Mouse (Mus musculus): ENCODE measurements at regions not wholly inside any gene's neighbourhood (a gene's known extent, or its start where the extent isn't known, plus 50 kb on each side); places are given as distances from the start of the nearest gene placed in this dataset.

DNA sequence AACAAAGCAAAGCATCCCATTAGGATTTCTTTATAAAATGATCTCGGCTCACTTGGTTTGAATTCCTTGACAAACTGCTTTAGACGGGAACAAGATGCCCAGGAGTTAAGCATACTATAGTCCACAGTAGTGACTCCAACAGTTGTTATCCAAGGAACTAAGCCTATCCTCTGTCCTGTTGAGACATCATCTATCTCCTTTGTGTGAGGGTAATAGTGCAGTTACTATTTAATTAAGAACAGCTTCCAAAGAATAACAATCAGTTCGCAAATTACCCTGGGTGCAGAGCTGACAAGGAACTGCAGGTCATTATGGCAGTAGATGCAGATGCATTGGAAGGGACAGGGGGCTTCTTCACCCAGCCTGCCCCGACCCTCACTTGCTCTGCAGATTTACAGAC lies 115.7 kb upstream of the Slc24a5 start:
- no peak overlapping the region for H3K4me3 ChIP-seq (ENCODE audit: control insufficient read depth in 1 of 2, insufficient read depth in 1 of 2, low read depth in 1 of 2, low read length in 2 of 2)
- H3K9ac ChIP-seq (ENCODE audit: low read length) = no peak overlapping the region
- ATAC-seq (ENCODE audit: insufficient number of reproducible peaks, insufficient read depth, low FRiP score, low read depth) = no peak
- H3K27ac ChIP-seq (replicated peaks in 1 of 2; ENCODE audit: control insufficient read depth in 1 of 2, insufficient read depth in 1 of 2, low read depth in 2 of 2, low read length in 2 of 2) = no peak overlapping the region
- H3K4me1 ChIP-seq (ENCODE audit: control insufficient read depth in 2 of 2, insufficient read depth in 2 of 2, low read length in 2 of 2) = no peaks in the 10 kb centered on the region
- H3K9me3 ChIP-seq (ENCODE audit: control insufficient read depth, low read length) = no peaks in the 10 kb centered on the region
- H3K4me2 ChIP-seq (ENCODE audit: low read length) = no peak overlapping the region
- WGBS = 70% methylated on average over 4 of the region's 4 CpGs
- no peaks in the 10 kb centered on the region for H3K27me3 ChIP-seq (ENCODE audit: control insufficient read depth, insufficient read depth, low read length)
- no peaks in the 10 kb centered on the region for H3K36me3 ChIP-seq (ENCODE audit: control insufficient read depth, insufficient read depth, low read length)

DNA sequence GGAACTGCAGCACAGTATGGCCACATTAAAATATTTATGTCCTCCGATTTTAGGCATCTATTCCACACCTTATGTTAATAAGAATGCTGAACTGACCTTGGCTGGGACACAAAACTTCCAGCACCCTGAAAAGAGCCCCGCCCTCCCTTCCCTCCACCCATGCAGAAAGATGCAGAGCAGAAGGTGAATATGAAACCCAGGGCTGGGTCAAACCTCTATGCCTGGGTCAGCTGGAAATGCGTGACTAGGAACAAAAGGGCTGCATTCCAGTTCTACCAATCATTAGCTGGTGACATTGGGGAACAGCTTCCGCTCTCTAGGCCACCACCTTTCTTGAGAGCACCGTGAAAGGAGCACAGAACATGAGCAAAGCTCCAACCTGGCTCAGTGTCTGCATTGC lies 114.9 kb upstream of the Slc24a5 start:
- Histone ChIP-seq H3K4me2 (ENCODE audit: low read length) (no peak overlapping the region), H3K27ac (replicated peaks in 1 of 2; ENCODE audit: control insufficient read depth in 1 of 2, insufficient read depth in 1 of 2, low read depth in 2 of 2, low read length in 2 of 2) (no peak overlapping the region), H3K9me3 (ENCODE audit: control insufficient read depth, low read length) (no peaks in the 10 kb centered on the region), H3K27me3 (ENCODE audit: control insufficient read depth, insufficient read depth, low read length) (no peaks in the 10 kb centered on the region), H3K9ac (ENCODE audit: low read length) (no peak overlapping the region), H3K4me1 (ENCODE audit: control insufficient read depth in 2 of 2, insufficient read depth in 2 of 2, low read length in 2 of 2) (no peaks in the 10 kb centered on the region), H3K4me3 (ENCODE audit: control insufficient read depth in 1 of 2, insufficient read depth in 1 of 2, low read depth in 1 of 2, low read length in 2 of 2) (no peak overlapping the region), H3K36me3 (ENCODE audit: control insufficient read depth, insufficient read depth, low read length) (no peaks in the 10 kb centered on the region)
- ATAC-seq (ENCODE audit: insufficient number of reproducible peaks, insufficient read depth, low FRiP score, low read depth) = no peak
- WGBS = 83% methylated on average over 5 of the region's 5 CpGs

DNA sequence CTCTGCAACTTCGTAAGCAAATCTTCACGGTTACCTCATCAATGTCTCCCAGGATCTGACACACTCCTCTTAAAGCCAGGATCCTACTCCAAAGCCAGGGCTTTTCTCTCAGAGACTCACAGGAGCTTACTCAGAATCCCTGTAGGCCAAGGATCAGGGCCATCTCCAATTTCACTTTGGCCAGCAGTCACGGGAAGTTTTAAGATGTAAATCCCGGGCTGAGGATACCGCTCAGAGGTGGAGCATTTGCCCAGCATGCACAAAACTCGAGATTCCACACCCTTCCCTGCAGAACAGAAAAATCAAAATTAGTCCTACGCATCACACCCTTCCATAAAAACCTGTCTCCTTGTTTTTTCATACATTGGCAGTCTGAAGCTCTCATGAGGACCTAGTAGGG lies 112.1 kb upstream of the Slc24a5 start:
- no peaks in the 10 kb centered on the region for H3K9me3 ChIP-seq (ENCODE audit: control insufficient read depth, low read length)
- H3K27ac ChIP-seq (replicated peaks in 1 of 2; ENCODE audit: control insufficient read depth in 1 of 2, insufficient read depth in 1 of 2, low read depth in 2 of 2, low read length in 2 of 2) = no peak overlapping the region
- H3K4me3 ChIP-seq (ENCODE audit: control insufficient read depth in 1 of 2, insufficient read depth in 1 of 2, low read depth in 1 of 2, low read length in 2 of 2) = no peak overlapping the region
- no peaks in the 10 kb centered on the region for H3K36me3 ChIP-seq (ENCODE audit: control insufficient read depth, insufficient read depth, low read length)
- ATAC-seq (ENCODE audit: insufficient number of reproducible peaks, insufficient read depth, low FRiP score, low read depth) = no peak
- 46% methylated on average over 7 of the region's 7 CpGs for WGBS
- no peak overlapping the region for H3K9ac ChIP-seq (ENCODE audit: low read length)
- H3K4me1 ChIP-seq (ENCODE audit: control insufficient read depth in 2 of 2, insufficient read depth in 2 of 2, low read length in 2 of 2) = peaks cover 0 to 3% of the 10 kb centered on the region in 2 experiments; a peak in 2 of 4 replicates
- no peaks in the 10 kb centered on the region for H3K27me3 ChIP-seq (ENCODE audit: control insufficient read depth, insufficient read depth, low read length)
- H3K4me2 ChIP-seq (ENCODE audit: low read length) = no peak overlapping the region

DNA sequence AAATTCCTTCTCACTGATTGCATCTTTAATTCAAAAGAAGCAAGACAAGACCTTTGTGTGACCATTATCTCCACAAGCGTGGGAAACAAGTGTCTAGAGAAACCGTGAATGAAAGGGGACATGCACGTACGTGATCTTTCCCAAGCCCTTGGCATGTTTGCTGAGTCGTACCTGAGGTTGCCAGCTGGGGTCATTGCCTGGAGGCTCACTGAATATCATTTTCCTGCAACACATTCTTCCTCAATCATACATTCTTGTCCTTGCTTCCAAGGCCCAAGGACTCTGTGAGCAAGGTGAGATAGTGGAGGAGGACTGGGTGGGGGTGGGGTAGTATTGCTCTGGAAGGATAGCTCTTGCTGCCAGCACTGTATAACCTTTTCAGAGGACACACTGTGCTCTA lies 108.5 kb upstream of the Slc24a5 start:
- Histone ChIP-seq H3K27ac (replicated peaks in 1 of 2; ENCODE audit: control insufficient read depth in 1 of 2, insufficient read depth in 1 of 2, low read depth in 2 of 2, low read length in 2 of 2) (no peak overlapping the region), H3K4me3 (ENCODE audit: control insufficient read depth in 1 of 2, insufficient read depth in 1 of 2, low read depth in 1 of 2, low read length in 2 of 2) (no peak overlapping the region), H3K4me1 (ENCODE audit: control insufficient read depth in 2 of 2, insufficient read depth in 2 of 2, low read length in 2 of 2) (peaks cover 0 to 3% of the 10 kb centered on the region in 2 experiments; a peak in 2 of 4 replicates), H3K4me2 (ENCODE audit: low read length) (no peak overlapping the region), H3K9me3 (ENCODE audit: control insufficient read depth, low read length) (no peaks in the 10 kb centered on the region), H3K36me3 (ENCODE audit: control insufficient read depth, insufficient read depth, low read length) (no peaks in the 10 kb centered on the region), H3K27me3 (ENCODE audit: control insufficient read depth, insufficient read depth, low read length) (no peaks in the 10 kb centered on the region), H3K9ac (ENCODE audit: low read length) (no peak overlapping the region)
- 77% methylated on average over 5 of the region's 5 CpGs for WGBS
- no peak for ATAC-seq (ENCODE audit: insufficient number of reproducible peaks, insufficient read depth, low FRiP score, low read depth)

DNA sequence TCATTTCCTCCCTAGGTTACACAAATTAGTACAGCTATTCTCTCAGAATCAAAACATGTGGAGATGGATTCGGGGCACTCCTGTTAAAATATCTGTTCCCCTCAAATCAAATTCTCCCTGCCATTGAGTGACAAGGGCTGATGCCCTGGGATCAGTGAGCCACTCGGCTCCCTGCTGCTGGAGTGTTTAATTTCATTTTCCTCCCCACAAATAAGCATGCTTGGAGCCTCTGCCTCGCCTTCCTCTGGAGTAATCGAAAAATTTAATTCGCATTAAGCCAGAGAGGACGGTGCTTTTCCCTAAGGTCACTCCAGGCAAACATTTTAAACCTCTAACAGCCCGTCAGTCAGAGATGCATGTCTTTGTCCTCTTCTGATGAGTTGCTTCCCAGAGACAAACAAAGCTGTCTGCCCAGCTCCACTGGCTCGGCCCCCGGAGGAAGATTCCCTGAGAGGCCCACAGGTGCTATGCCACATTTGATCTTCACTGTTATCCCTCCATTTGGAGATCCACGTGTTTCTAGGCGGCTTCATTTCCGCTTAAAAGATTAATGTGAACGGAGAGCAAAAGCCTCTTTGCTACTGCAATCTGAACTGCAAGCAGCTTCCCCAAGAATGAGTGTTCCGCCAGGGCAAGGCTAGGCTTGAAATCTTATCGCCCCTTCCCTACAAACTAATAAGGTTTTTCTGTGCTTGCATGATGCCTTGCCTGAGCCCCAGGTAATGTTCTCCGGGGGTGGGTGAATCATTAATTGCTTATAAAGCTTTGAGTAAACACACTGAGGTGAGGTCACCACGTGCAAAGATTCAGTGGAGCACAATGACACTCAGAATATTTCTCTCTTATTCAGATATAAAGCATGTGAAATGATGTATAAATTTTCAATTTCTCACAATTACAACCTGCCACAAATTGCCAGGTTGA lies 95.8 kb upstream of the Slc24a5 start:
- Histone ChIP-seq H3K9ac (ENCODE audit: low read length) (no peak overlapping the region), H3K27me3 (ENCODE audit: control insufficient read depth, insufficient read depth, low read length) (no peaks in the 10 kb centered on the region), H3K4me3 (ENCODE audit: control insufficient read depth in 1 of 2, insufficient read depth in 1 of 2, low read depth in 1 of 2, low read length in 2 of 2) (no peak overlapping the region), H3K9me3 (ENCODE audit: control insufficient read depth, low read length) (no peaks in the 10 kb centered on the region), H3K36me3 (ENCODE audit: control insufficient read depth, insufficient read depth, low read length) (no peaks in the 10 kb centered on the region), H3K4me1 (ENCODE audit: control insufficient read depth in 2 of 2, insufficient read depth in 2 of 2, low read length in 2 of 2) (peaks cover 0 to 2% of the 10 kb centered on the region in 2 experiments; a peak in 1 of 4 replicates), H3K4me2 (ENCODE audit: low read length) (no peak overlapping the region), H3K27ac (replicated peaks in 1 of 2; ENCODE audit: control insufficient read depth in 1 of 2, insufficient read depth in 1 of 2, low read depth in 2 of 2, low read length in 2 of 2) (no peak overlapping the region)
- no peak for ATAC-seq (ENCODE audit: insufficient number of reproducible peaks, insufficient read depth, low FRiP score, low read depth)
- 60% methylated on average over 17 of the region's 17 CpGs for WGBS

DNA sequence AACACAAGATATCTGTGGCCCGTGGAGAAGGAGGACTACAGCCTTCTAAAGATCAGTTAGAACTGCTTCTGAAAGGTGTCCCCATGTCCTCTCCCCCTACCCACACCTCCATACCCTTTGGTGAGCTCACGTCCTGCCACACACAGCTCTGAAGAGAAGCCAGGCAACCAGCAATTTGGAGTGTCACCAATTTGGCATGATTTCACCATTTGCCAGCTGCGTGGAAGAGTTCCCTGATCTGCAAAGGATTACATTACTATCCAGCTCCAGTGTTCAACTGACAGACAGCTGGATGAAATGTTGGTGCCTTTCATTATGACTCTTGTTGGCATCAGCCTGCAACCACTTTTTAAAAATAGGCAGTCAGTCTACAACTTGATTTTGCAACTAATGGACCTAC lies 92.8 kb upstream of the Slc24a5 start:
- Histone ChIP-seq H3K36me3 (ENCODE audit: control insufficient read depth, insufficient read depth, low read length) (no peaks in the 10 kb centered on the region), H3K9me3 (ENCODE audit: control insufficient read depth, low read length) (no peaks in the 10 kb centered on the region), H3K27ac (replicated peaks in 1 of 2; ENCODE audit: control insufficient read depth in 1 of 2, insufficient read depth in 1 of 2, low read depth in 2 of 2, low read length in 2 of 2) (no peak overlapping the region), H3K9ac (ENCODE audit: low read length) (no peak overlapping the region), H3K4me2 (ENCODE audit: low read length) (no peak overlapping the region), H3K27me3 (ENCODE audit: control insufficient read depth, insufficient read depth, low read length) (no peaks in the 10 kb centered on the region), H3K4me3 (ENCODE audit: control insufficient read depth in 1 of 2, insufficient read depth in 1 of 2, low read depth in 1 of 2, low read length in 2 of 2) (no peak overlapping the region), H3K4me1 (ENCODE audit: control insufficient read depth in 2 of 2, insufficient read depth in 2 of 2, low read length in 2 of 2) (peaks cover 0 to 2% of the 10 kb centered on the region in 2 experiments; a peak in 1 of 4 replicates)
- ATAC-seq (ENCODE audit: insufficient number of reproducible peaks, insufficient read depth, low FRiP score, low read depth) = no peak
- 54% methylated on average over 3 of the region's 3 CpGs for WGBS

DNA sequence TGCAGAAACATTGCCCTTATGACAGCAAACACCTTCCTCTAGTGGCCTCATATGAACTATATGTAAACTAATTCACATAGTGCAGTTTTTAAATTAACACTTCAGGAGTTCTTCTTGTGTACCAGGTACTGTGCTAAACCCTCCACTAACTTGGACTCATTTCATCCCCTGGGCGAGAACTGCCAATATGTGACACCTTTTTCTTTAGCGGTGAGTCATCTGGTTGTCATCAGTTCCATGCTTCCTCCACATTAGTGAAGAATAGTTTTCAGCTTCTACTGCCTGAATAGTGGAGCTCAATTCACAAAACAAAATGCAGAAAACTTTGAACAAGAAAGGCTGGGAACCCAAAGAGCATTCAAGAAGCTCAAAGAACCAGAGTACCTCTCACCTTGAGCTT lies 76.9 kb upstream of the Slc24a5 start:
- Histone ChIP-seq H3K4me1 (ENCODE audit: control insufficient read depth in 2 of 2, insufficient read depth in 2 of 2, low read length in 2 of 2) (no peaks in the 10 kb centered on the region), H3K9ac (ENCODE audit: low read length) (no peak overlapping the region), H3K9me3 (ENCODE audit: control insufficient read depth, low read length) (no peaks in the 10 kb centered on the region), H3K27me3 (ENCODE audit: control insufficient read depth, insufficient read depth, low read length) (no peaks in the 10 kb centered on the region), H3K27ac (replicated peaks in 1 of 2; ENCODE audit: control insufficient read depth in 1 of 2, insufficient read depth in 1 of 2, low read depth in 2 of 2, low read length in 2 of 2) (no peak overlapping the region), H3K36me3 (ENCODE audit: control insufficient read depth, insufficient read depth, low read length) (no peaks in the 10 kb centered on the region), H3K4me2 (ENCODE audit: low read length) (no peak overlapping the region), H3K4me3 (ENCODE audit: control insufficient read depth in 1 of 2, insufficient read depth in 1 of 2, low read depth in 1 of 2, low read length in 2 of 2) (no peak overlapping the region)
- ATAC-seq (ENCODE audit: insufficient number of reproducible peaks, insufficient read depth, low FRiP score, low read depth) = no peak
- WGBS = 72% methylated on average over 2 of the region's 2 CpGs

DNA sequence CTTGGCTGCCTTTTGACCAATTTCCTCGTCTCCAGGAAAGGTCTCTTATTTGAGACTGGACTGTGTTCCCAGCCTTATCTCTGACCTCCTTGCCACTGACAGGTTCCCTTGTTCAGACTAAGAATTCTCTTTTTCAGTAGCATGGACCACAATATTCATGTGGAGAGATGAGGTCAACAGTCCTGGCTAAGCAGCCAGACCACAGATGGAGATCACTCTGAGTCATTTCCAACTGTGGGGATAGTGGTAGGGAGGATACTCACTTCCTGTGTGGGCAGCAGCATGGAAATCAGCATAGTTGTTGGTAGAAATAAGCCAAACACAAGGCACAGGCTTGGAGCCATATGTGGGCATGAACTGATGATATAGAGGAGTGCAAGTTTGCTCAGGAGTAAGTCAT lies 52.9 kb upstream of the Slc24a5 start:
- no peak overlapping the region for H3K9ac ChIP-seq (ENCODE audit: low read length)
- 48% methylated on average over 1 of the region's 1 CpGs for WGBS

More for the DNA sequence above, 52.9 kb upstream of the Slc24a5 start:
- no peaks in the 10 kb centered on the region for H3K36me3 ChIP-seq (ENCODE audit: control insufficient read depth, insufficient read depth, low read length)
- H3K4me3 ChIP-seq (ENCODE audit: control insufficient read depth in 1 of 2, insufficient read depth in 1 of 2, low read depth in 1 of 2, low read length in 2 of 2) = no peak overlapping the region
- H3K27ac ChIP-seq (replicated peaks in 1 of 2; ENCODE audit: control insufficient read depth in 1 of 2, insufficient read depth in 1 of 2, low read depth in 2 of 2, low read length in 2 of 2) = no peak overlapping the region
- H3K9me3 ChIP-seq (ENCODE audit: control insufficient read depth, low read length) = peaks cover 4% of the 10 kb centered on the region
- H3K4me2 ChIP-seq (ENCODE audit: low read length) = no peak overlapping the region
- H3K4me1 ChIP-seq (ENCODE audit: control insufficient read depth in 2 of 2, insufficient read depth in 2 of 2, low read length in 2 of 2) = no peaks in the 10 kb centered on the region
- no peak for ATAC-seq (ENCODE audit: insufficient number of reproducible peaks, insufficient read depth, low FRiP score, low read depth)
- no peaks in the 10 kb centered on the region for H3K27me3 ChIP-seq (ENCODE audit: control insufficient read depth, insufficient read depth, low read length)

Measured in heart, embryonic 14.5 days (tissue).